Mouse (Mus musculus) liver, adult 2 months (tissue): ENCODE data around the gene Fuca2.

Experiments
- CTCF ChIP-seq: fragments of 200-500 bp; IDR thresholded peaks from 2 replicates; pipeline ENCODE4 v1.5.1; 2011; ENCODE audit warnings: low read depth, low read length, control low read depth
- POLR2A ChIP-seq: fragments of 200-500 bp; IDR thresholded peaks from 2 replicates; pipeline ENCODE4 v1.6.1; 2011; ENCODE audit warnings: low read length, control low read depth; ENCODE audit not compliant: insufficient read depth; ENCODE audit errors: extremely low read depth

DNA sequence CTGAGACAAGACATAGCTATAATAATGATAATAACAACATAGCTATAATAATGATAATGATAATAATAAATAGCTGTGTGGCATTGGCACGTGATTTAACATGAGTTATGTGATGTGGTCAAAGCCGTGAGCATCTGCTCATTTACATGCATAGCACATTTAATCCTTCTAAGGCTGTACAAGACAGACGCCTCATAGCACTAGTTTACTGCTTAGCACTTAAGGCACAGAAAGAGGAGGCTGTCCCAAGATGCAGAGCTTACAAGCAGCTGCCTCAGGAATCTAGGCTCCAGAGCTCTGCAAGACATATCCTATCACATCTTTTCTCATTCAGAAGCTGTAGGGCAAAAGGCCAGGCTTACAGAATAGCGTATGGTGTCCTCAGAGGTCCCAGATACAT, 13.4 kb upstream of the Fuca2 start:
- no peak for TF ChIP-seq POLR2A
- TF ChIP-seq CTCF = no peak
